Mouse (Mus musculus): Measurements from ENCODE around the gene Hoxd12. TPM values are rescaled to one million over a fixed set of nuclear protein-coding genes. Genes with fewer than 3 reads are reported as not detected.

Gene Hoxd12
- polyA plus RNA-seq, 1 experiment = not detected

GRCm38 (mm10) chr2:74678891-74679595 is 4.2 kb downstream of the Hoxd12 start, which contains the start of gene Hoxd11:
TSS of gene Hoxd11 (plus strand) at chr2:74679557.
- Histone ChIP-seq H3K4me1 (ENCODE audit: control insufficient read depth) (no peaks in the 10 kb centered on the region), H3K9me3 (ENCODE audit: control insufficient read depth, low read length) (peaks cover 2% of the 10 kb centered on the region; the same call in 1 of the 2 replicates), H3K36me3 (ENCODE audit: control insufficient read depth) (no peaks in the 10 kb centered on the region), H3K27me3 (ENCODE audit: control insufficient read depth) (peaks cover 100% of the 10 kb centered on the region), H3K4me3 (replicated peaks) (no peak within 1 kb of the TSS)
- TF ChIP-seq GATA1 (IDR thresholded peaks at IDR 0.05; ENCODE audit: low read length) = no peak
- TF ChIP-seq TAL1 (IDR thresholded peaks at IDR 0.05; ENCODE audit: low read length) = no peak

- Histone ChIP-seq H3K27me3 (ENCODE audit: control insufficient read depth) (peaks cover 100% of the 10 kb centered on the region), H3K4me1 (ENCODE audit: control insufficient read depth) (no peaks in the 10 kb centered on the region), H3K36me3 (ENCODE audit: control insufficient read depth) (no peaks in the 10 kb centered on the region), H3K4me3 (replicated peaks) (no peak overlapping the region), H3K9me3 (ENCODE audit: control insufficient read depth, low read length) (peaks cover 2% of the 10 kb centered on the region; the same call in 1 of the 2 replicates)
- TF ChIP-seq GATA1 (IDR thresholded peaks at IDR 0.05; ENCODE audit: low read length) (no peak), TAL1 (IDR thresholded peaks at IDR 0.05; ENCODE audit: low read length) (no peak)
Observed at GRCm38 (mm10) chr2:74679596-74679971, 4.8 kb downstream of the Hoxd12 start.

- peaks cover 2% of the 10 kb centered on the region; the same call in 1 of the 2 replicates for H3K9me3 ChIP-seq (ENCODE audit: control insufficient read depth, low read length)
Observed at GRCm38 (mm10) chr2:74679980-74680379, 5.2 kb downstream of the Hoxd12 start.

GRCm38 (mm10) chr2:74680561-74681398 is 6.0 kb downstream of the Hoxd12 start:
- H3K36me3 ChIP-seq (ENCODE audit: control insufficient read depth) = no peaks in the 10 kb centered on the region
- no peaks in the 10 kb centered on the region for H3K4me1 ChIP-seq (ENCODE audit: control insufficient read depth)
- no peak overlapping the region for H3K4me3 ChIP-seq (replicated peaks)
- H3K9me3 ChIP-seq (ENCODE audit: control insufficient read depth, low read length) = peaks cover 2% of the 10 kb centered on the region; the same call in 1 of the 2 replicates
- no peak for TF ChIP-seq TAL1 (IDR thresholded peaks at IDR 0.05; ENCODE audit: low read length)
- TF ChIP-seq GATA1 (IDR thresholded peaks at IDR 0.05; ENCODE audit: low read length) = no peak
- peaks cover 100% of the 10 kb centered on the region for H3K27me3 ChIP-seq (ENCODE audit: control insufficient read depth)

More at GRCm38 (mm10) chr2:74679980-74680379, 5.2 kb downstream of the Hoxd12 start:
- Histone ChIP-seq H3K36me3 (ENCODE audit: control insufficient read depth) (no peaks in the 10 kb centered on the region), H3K4me3 (replicated peaks) (no peak overlapping the region), H3K4me1 (ENCODE audit: control insufficient read depth) (no peaks in the 10 kb centered on the region), H3K27me3 (ENCODE audit: control insufficient read depth) (peaks cover 100% of the 10 kb centered on the region)
- TF ChIP-seq TAL1 (IDR thresholded peaks at IDR 0.05; ENCODE audit: low read length) (no peak), GATA1 (IDR thresholded peaks at IDR 0.05; ENCODE audit: low read length) (no peak)

- Histone ChIP-seq H3K27me3 (ENCODE audit: control insufficient read depth) (peaks cover 100% of the 10 kb centered on the region), H3K36me3 (ENCODE audit: control insufficient read depth) (no peaks in the 10 kb centered on the region), H3K9me3 (ENCODE audit: control insufficient read depth, low read length) (peaks cover 2% of the 10 kb centered on the region; the same call in 1 of the 2 replicates), H3K4me1 (ENCODE audit: control insufficient read depth) (no peaks in the 10 kb centered on the region), H3K4me3 (replicated peaks) (no peak overlapping the region)
- no peak for TF ChIP-seq GATA1 (IDR thresholded peaks at IDR 0.05; ENCODE audit: low read length)
- TF ChIP-seq TAL1 (IDR thresholded peaks at IDR 0.05; ENCODE audit: low read length) = no peak
Observed at GRCm38 (mm10) chr2:74681594-74682531, 7.0 kb downstream of the Hoxd12 start.

- no peak for TF ChIP-seq TAL1 (IDR thresholded peaks at IDR 0.05; ENCODE audit: low read length)
- no peak for TF ChIP-seq GATA1 (IDR thresholded peaks at IDR 0.05; ENCODE audit: low read length)
- H3K4me1 ChIP-seq (ENCODE audit: control insufficient read depth) = no peaks in the 10 kb centered on the region
- peaks cover 100% of the 10 kb centered on the region for H3K27me3 ChIP-seq (ENCODE audit: control insufficient read depth)
- H3K9me3 ChIP-seq (ENCODE audit: control insufficient read depth, low read length) = peaks cover 5% of the 10 kb centered on the region; the same call in 1 of the 2 replicates
- no peaks in the 10 kb centered on the region for H3K36me3 ChIP-seq (ENCODE audit: control insufficient read depth)
- no peak overlapping the region for H3K4me3 ChIP-seq (replicated peaks)
Observed at GRCm38 (mm10) chr2:74682796-74683195, 8.0 kb downstream of the Hoxd12 start.

- Histone ChIP-seq H3K4me1 (ENCODE audit: control insufficient read depth) (no peaks in the 10 kb centered on the region), H3K9me3 (ENCODE audit: control insufficient read depth, low read length) (peaks cover 6% of the 10 kb centered on the region; the same call in 1 of the 2 replicates), H3K36me3 (ENCODE audit: control insufficient read depth) (no peaks in the 10 kb centered on the region), H3K4me3 (replicated peaks) (no peak overlapping the region), H3K27me3 (ENCODE audit: control insufficient read depth) (peaks cover 100% of the 10 kb centered on the region)
- TF ChIP-seq GATA1 (IDR thresholded peaks at IDR 0.05; ENCODE audit: low read length) = no peak
- no peak for TF ChIP-seq TAL1 (IDR thresholded peaks at IDR 0.05; ENCODE audit: low read length)
Observed at GRCm38 (mm10) chr2:74683471-74683951, 8.7 kb downstream of the Hoxd12 start.

GRCm38 (mm10) chr2:74684106-74684505 is 9.3 kb downstream of the Hoxd12 start:
- Histone ChIP-seq H3K36me3 (ENCODE audit: control insufficient read depth) (no peaks in the 10 kb centered on the region), H3K4me1 (ENCODE audit: control insufficient read depth) (no peaks in the 10 kb centered on the region), H3K9me3 (ENCODE audit: control insufficient read depth, low read length) (peaks cover 6% of the 10 kb centered on the region; the same call in 1 of the 2 replicates), H3K4me3 (replicated peaks) (no peak overlapping the region), H3K27me3 (ENCODE audit: control insufficient read depth) (peaks cover 100% of the 10 kb centered on the region)
- TF ChIP-seq GATA1 (IDR thresholded peaks at IDR 0.05; ENCODE audit: low read length) (no peak), TAL1 (IDR thresholded peaks at IDR 0.05; ENCODE audit: low read length) (no peak)

Measured in erythroblast, embryonic 14.5 days (primary cell).